Mouse (Mus musculus): ENCODE results near the gene Asb5.
"Not testable (repeated sequence)": the region's sequence is repeated elsewhere in the genome, so short reads cannot be mapped to it uniquely, and the experiment has no call there.

Asb5 gene

GRCm38 (mm10) chr8:54596940-54597339 is 67.6 kb downstream of the Asb5 start:
- in situ Hi-C loops (cut with MboI; ENCODE audit: low pct_unique_long_range_greater_than_20kb in 1 of 2, low sequenced_read_pairs in 2 of 2, unreplicated experiment in 1 of 2), result no loop called here

DNA sequence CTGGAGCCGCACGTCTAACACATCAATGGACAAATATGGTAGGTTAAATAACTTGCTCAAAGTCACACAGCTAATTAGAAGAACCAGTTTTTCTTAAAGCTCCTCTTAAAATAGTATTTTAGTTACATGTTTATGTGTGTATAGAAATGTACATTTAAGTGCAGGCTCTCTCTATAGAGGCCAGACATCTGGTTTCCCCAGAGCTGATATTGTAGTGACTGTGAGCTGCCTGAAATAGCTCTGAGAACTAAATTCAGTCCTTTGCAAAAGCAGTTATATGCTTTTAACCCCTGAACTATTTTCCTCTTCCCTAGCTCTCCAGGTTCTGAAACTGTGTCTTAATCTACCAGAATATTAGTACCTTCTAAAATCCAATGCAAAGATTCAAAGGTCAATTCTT is 68.0 kb downstream of the Asb5 start:
- in situ Hi-C loops (cut with MboI; ENCODE audit: low pct_unique_long_range_greater_than_20kb in 1 of 2, low sequenced_read_pairs in 2 of 2, unreplicated experiment in 1 of 2), result no loop called here

DNA sequence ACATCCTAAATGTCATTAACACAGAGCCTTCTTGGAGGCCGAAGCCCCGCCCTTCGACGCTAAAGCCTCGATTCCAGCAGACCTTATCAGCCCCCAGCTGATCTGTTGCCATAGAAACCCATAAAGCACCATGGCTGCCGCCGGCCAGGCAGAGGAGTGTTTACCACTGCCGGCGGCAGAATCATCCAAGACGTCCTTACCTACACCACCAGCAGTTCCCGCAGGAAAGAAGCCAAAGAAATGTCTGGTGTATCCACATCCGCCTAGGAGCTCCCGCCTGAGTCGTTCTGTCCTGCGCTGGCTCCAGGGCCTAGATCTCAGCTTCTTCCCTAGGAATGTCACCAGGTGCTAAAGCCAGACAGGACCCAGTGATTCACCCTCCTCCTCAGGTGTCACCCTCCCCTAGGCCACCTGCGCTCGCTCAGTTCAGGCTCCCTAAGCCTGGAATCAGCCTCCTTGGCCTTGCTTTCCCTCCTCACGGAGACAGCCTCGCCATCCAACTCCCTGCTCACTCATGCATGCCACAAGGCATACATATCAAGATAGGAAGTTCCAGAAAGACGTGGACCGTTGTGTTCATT is 71.4 kb downstream of the Asb5 start, which contains the start of gene Spata4:
Gene Spata4, plus strand, starts transcription at position 111 of the 581 bp plus-strand sequence.
- in situ Hi-C loops (cut with MboI; ENCODE audit: low pct_unique_long_range_greater_than_20kb in 1 of 2, low sequenced_read_pairs in 2 of 2, unreplicated experiment in 1 of 2), result no loop called here

GRCm38 (mm10) chr8:54603440-54603839 is 74.1 kb downstream of the Asb5 start:
- in situ Hi-C loops (cut with MboI; ENCODE audit: low pct_unique_long_range_greater_than_20kb in 1 of 2, low sequenced_read_pairs in 2 of 2, unreplicated experiment in 1 of 2), result no loop called here

DNA sequence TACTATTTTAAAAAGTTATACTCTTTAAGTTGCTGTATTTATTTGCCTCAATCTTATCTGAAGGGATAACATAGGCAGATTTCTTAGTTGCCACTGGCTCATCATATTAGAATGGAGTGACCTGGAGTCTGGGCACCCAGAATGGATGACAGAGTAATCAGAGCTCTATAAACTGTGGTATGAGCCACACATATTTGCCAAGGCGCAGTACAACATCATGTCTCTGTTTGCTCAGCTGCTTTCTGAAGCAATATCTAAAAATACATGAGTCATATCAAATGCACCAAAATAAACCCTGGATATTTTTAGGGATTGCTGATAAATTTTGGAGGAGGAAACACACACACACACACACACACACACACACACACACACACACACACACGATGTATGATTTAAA is 80.0 kb downstream of the Asb5 start:
- in situ Hi-C loops (cut with MboI; ENCODE audit: low pct_unique_long_range_greater_than_20kb in 1 of 2, low sequenced_read_pairs in 2 of 2, unreplicated experiment in 1 of 2), result no loop called here

DNA sequence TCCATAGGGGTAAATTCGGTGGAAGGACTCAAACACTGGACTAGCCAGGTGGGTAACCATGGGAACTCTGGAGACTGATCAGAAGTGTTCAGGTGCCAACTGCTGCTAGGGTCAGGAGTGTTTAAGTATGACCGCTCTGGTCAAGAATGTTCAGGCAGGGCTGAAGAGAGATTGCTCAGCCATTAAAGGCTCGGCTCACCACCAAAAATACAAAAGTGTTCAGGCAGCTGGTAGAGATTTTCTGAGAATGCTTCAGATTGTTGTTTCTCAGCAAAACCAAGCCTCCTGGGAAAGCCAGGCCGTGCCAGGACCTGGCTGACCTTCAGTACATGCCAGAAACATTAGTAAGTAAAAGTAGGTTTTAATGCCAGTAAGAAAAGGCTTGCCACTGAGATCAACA is 80.9 kb downstream of the Asb5 start:
- in situ Hi-C loops (cut with MboI; ENCODE audit: low pct_unique_long_range_greater_than_20kb in 1 of 2, low sequenced_read_pairs in 2 of 2, unreplicated experiment in 1 of 2), result no loop called here

GRCm38 (mm10) chr8:54616710-54617109 is 87.3 kb downstream of the Asb5 start:
- in situ Hi-C loops (cut with MboI; ENCODE audit: low pct_unique_long_range_greater_than_20kb in 1 of 2, low sequenced_read_pairs in 2 of 2, unreplicated experiment in 1 of 2), result not testable (repeated sequence)
